Mouse (Mus musculus) ES-CJ7 (cell line): ENCODE measurements around the gene Runx1.

Experiments
- DNase-seq: peaks from one replicate; pipeline ENCODE4 v3.0.0; 2011; ENCODE audit warnings: low read depth, low spot score

The Runx1 gene

DNA sequence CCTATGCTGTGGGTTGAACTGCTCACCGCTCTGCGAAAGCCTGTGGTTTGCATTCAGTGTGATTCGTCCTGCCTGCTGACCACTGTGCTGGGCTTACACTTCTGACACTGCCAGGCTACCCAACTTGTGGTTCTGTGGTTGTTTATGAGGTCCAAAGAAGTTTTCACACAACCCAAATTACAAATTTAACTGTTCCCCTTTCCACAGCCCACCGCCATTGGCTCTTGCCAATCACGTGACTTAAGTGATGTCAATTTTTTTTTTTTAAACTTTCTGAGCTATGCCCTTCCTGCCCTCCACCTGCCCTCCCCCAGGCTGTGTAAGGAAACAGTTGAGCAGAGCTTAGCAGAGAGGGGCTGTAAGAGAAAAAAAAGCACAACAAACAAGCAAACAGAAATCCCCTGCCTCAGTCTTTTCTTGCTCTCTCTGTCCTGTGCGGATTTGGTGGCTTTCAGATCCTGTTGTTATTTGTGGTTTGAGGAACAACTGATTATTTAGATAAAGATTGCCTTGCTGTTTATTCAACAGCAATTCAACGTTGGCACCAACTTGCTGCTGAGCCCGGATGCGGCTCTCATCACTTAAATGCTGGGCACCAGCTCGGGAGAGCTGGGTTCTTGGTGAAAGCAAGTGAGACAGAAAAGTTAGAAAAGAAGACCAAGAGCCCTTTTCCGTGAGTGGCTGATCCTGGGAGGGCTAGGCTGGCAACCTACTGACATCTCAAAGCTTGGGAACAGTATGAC is at the start of gene Runx1:
Gene Runx1, minus strand, starts transcription at position 242 of the 743 bp plus-strand sequence.
- DNase-seq, result no peak

DNA sequence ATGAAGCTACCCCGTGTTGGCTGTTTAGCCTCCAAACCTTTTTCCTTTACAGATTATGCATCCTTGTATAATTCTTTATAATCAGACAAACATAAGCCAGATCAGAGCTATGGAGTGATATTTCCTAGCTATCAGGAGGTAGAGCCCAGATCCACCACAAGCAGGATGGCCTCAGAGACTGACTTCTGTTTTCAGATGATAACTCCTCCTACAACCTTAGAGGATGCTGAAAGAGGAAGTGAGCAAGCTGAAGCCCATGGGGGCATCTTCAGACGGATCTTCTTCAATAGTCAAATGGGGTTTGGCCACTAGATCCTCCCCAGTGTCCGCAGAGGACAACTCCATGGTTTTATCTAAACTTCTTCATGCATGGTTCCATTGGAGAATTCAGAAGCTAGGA is 48.1 kb upstream of the Runx1 start:
- DNase-seq, result no peak

DNA sequence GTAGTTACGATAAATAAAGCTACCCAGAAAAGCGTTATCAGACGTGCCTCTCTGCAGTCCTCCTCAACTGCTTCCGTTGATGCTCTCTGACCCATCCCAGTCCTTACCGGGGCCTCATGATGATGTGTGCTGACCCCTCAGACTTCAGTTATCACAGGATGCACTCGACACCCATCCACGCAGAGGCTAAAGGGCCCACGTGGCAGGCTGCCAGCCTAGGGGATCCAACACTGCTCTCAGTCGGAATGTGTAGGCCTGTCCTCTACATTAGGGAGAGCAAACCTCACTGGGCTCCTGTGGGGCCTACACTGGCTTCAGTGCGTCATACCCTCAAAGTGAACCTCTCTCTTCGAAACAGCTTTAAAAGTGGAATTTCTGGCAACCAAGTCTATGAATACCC is 45.8 kb upstream of the Runx1 start:
- DNase-seq, result no peak

DNA sequence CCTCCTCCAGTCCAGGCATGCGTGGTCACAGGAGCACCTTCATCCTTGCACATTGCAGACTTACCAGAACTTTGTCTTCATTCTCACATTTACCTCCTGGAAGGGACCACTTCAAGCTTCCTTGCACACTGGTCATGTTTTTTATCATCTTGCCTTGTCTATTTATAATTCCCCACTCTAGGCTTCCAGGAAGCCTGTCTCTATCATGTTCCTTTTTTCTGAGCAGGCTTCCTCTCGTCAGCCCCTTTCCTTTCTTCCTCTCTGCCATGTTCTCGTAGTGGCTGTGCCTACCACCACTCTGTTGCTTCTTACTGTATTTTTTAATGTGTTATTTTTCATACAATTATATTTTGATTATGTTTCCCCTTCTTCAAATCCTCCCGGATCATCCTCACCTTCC is 42.6 kb upstream of the Runx1 start:
- no peak for DNase-seq

DNA sequence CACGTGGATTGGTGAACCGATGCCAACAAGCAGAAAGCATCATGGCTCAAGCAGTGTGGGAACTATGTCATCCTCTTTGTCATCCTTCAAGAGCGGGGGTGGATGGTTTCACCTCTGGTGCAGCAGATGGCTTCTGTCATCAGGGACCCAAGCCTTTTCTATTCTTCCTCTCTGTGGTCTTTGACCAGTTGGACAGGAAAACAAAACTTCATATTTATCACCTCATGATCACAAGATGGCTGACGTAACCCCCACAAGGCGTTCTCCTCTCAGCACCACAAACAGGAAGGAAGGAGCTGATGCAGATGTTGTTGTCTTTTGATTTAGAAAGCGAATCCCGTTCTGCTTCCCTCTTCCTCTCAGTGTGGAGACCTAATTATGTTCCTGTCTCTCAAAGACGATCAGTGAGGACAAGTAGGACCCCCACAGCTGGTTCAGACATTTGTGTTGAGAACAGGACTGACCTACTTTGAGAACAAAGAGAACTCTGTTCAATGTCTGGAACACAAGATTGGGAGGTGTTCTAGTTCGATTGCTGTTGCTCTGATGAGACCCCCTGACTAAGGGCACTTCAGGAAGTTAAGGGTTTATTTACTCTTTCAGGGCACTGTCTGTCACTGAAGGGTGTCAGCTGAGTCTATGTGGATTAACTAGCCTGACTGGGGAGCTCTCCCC is 41.4 kb upstream of the Runx1 start:
- DNase-seq, result no peak

DNA sequence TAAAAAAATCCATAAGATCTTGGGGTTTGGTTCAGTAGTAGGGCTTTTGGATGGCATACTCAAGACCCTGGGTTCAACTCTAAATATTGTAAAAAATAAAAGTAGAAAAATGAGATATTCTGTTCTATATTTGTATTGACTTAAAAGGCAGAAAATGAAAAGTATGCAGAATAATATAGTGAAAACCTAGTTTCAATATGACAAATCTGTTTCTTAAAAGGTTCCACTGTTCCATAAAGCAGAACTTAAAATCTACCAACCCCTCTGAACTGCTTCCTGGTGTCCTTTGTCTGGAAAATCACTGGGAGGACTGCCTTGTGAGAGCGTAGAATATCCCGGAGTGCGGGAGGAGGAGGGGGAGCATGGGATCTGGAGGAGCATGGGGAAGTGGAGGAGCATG is 39.4 kb upstream of the Runx1 start:
- DNase-seq, result no peak

DNA sequence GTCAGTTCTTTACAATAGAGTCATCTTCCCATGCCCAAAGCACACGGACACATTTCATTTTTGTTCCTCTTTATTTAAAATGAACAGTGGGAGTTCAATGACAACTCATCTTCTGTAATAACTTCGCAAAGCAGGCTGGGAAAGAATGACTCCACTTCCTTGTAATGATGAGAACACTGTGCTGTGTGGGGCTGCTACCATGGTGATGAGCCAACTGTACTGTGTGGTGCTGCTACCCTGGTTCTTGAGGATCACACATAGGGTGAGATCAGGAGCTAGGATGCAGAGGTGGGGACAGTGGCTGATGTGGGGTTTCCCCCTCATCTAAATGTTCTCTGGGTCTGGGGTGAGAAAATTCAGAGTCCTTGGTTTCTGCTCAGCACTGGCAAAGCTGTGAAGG is 38.2 kb upstream of the Runx1 start:
- DNase-seq, result no peak

DNA sequence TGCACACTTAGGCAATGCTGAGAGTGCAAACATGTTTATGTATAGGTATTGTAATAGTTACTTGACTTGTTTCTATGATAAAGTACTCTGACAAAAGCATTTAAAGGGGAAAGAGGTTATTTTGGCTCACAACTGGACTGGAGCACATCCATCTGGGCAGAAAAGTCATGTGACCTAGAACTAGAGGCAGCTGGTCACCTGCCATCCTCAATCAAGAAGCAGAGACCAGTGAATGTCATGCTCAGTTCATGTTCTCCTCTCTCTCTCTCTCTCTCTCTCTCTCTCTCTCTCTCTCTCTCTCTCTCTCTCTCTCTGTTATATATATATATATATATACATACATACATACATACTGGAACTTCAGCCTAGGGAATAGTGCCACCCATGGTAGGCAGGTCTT is 37.2 kb upstream of the Runx1 start:
- no peak for DNase-seq

DNA sequence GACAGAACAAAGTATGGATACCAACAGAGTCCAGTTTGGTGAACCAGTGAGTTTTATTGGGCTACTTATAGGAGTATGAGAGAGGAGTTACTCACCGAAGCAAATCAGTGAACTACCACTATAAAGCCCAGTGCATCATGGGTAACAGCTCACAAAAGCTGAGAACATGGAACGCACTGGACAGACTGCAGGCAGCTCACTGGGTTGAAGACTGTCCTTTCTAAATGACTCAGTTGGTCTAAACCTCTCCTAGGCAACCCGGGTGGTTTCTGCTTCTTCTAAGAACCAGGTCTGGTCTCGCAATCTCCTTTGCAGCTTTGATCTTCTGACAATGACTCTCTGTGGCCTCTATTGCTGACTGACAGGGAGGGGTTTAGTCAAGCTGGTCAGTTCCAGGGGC is 36.5 kb upstream of the Runx1 start:
- no peak for DNase-seq

DNA sequence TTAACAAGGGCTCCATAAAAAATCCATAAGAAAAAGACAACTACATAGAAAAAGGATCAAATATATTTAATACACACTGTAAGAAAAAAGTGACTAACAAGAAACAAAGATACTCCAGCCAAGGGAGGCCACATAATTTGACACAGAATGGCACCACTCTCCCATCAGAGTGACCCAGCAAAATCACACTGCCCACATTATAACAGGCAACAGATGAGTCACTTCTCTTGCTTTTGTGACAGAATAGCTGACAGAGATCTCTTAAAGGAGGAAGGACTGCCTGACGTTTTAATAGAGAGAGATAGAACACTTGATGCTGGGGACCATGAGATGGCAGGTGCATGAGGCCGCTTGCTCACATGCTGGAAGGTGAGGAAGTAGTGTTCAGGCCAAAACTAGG is 35.6 kb upstream of the Runx1 start:
- no peak for DNase-seq

DNA sequence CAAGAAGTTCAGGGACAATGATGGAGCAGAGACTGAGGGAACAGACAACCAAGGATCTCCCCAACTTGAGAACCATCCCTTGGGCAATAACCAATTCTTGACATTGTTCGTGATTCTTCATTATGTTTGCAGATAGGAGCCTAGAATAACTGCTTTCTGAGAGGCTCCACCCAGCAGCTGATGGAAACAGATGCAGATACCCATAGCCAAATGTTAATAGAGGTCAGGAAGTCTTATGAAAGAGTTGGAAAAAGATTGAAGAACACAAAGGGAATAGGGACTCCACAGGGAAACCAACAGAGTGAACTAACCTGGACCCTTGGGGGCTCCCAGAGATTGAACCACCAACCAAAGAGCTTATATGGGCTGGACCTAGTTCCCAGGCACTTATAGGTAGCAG is 34.7 kb upstream of the Runx1 start:
- DNase-seq, result no peak

DNA sequence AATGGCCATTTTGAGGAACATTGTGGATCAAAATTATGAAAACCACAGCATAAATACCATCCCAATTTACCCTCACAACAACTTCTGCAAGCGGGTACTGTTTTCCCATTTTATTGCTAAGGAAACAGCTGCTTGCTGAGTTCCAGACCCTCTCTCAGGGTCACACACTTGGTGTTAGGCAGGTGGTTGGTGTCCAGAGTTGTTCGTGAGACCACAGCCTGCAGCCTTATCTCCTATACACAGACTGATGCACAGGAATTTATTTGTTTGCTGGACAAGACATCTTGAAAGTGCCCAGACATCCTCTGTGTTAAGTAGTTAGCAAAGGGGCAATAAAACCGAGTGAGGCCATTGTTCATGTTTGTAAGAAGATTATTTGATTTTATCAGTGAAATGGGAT is 30.8 kb upstream of the Runx1 start:
- DNase-seq, result no peak

DNA sequence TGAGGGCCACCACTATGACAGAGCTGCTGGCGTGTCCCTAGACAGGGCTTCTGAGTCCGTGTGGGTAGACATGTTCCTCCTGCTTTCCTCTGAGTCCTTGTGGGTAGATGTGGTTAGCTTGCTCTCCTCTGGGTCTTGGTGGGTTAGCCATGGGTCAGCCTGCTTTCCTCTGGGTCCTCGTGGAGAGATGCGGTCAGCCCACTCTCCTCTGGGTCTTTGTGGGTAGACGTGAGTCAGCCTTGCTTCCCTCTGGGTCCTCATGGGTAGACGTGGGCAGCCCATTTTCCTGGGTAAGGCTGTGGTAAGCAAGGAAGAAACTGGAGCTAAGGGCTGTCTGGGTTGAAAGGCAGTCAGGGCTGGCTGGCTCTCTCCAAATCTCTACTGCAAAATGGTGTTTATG is 26.3 kb upstream of the Runx1 start:
- DNase-seq, result no peak

DNA sequence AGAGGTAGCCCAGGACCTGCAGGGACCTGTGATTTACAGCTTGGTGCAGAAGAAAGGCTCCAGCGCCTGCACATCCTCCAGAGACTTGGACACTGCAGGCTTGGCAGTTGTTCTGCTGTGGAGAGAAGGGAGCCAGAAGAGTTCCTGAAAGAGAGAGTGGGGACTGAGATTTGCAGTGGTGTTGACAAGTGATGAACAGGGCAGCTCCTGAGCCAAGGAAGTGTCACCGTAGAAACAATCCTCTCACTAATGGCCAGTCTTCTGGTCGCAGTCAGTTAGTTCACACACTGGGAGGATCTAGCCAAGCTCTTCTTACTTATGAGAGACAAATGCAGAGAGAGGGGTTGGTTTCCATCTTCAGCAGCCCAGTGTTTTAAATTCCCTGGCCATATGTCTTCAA is 24.5 kb upstream of the Runx1 start:
- no peak for DNase-seq

DNA sequence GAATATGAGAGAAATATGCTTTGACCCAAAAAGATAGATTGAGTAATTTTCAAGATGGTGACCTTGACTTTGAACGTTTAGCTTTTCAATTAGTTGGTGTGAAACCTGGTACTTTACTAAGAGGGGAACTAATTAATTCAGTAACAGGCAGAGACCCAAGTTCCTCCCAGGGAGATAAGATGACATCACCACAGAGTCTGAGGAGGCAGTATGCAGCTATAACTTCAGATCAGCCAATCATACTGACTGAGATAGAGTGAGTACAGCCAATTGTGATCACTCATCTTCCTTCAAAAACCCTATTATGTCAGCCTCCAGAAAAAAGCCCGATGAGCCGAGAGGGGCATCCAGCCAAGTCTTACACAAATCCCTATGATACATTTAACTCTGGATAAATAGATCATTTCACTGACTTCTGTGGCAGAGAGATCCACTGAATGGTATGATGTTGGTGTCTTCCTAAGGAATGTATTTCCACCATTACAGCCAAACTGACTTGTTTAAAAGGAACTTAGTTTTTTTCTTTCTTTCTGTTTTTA is 21.9 kb upstream of the Runx1 start:
- DNase-seq, result no peak

DNA sequence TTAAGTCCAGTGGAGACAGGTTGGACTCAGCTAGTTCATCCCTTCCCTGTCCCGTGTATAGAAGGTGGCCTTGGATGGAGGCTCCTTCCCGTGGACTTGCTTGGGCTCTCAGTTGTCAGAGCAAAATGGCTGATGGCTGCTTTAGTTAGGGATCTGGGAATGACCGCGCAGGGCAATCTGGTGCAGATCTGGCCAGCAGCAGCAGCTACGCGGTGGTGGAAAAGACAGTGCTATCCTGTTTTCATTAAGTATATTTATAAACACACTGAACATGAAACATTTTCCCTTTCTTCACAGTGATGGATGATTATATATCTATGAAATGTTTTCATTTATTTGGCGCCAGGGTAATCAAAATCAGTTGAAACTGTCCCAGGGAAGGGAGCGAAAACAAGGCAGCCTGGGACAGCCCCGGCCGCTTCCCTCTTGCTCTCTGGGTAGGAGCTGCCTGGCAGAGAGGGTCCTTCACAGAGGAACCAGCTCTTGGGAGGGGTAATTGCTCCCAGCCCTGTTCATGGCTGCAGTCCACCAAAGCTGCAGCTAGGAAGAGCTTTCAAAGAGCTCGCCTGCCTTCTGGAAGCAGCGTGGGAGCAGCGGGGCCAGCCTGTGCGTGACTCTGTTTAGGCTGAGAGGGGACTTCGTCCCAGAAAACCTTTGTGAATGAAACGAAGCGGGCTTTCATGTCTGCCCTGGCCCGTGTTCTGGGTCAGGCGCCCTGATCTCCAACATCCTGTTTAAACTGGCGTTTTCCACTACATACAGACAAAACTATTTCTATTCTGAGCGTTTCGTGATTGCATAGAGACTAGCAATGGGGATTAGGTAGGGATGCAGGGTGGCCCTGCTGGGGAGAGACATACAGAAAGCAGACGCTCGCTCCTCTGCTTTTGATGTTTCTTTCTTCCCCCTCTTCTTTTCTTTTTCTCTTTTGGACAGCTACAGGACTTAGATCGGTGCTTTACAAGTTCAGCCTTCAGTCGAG is 19.6 kb upstream of the Runx1 start:
- DNase-seq, result no peak

DNA sequence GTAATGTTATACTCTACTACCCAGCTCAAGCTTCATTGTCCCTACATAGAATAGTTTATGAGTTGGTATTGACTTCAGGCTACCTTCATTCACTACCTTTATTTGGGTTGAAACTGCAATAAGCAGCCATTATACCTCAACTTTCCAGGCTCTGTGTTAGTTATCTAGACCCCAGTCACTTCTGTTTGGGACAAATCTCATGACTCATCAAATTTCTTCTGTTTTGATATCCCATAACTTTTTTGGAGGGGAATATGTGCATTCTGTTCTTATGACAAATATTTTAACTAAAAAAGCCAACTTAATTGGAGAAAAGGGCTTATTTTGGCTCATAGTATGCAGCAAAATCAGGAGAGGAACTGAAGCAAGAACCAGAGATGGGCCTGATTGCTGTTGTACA is 12.8 kb upstream of the Runx1 start:
- DNase-seq, result no peak

DNA sequence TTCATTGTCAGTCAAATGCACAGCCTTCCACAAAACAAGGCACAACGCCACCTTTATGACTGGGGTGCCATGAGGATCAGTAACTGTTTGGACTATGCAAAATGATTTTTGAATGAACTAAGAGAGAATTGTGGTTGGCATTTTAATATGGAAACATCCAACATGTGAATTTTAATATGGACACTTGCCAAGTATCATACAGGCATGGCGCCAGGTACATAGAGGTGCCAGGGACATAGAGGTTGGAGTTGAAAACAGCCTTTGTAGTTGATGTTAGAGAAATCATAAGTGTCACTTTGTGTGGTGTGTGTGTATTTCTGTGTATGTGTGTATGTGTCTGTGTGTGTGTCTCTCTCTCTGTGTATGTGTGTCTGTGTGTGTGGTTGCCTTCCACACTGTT is 5.4 kb upstream of the Runx1 start:
- DNase-seq, result no peak

DNA sequence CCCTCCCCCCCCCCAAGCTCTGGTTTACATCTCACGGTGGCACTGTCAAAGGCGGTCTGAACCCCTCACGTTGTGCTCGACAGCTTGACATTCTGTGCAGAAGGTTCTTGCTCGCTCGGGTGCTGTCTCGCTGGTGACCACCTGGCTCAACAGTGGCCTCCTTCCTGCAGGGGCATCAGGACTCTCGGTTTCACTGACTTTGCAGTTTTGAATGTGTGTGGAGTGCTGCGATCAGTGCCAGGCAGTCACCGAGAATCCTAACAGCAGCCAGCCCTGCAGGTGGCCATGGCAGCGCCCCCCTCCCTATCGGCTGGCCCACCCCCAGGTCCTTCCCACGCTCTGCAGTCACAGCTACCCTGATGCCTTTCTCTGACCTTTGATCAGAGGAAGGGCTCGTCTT is 4.5 kb upstream of the Runx1 start:
- no peak for DNase-seq

DNA sequence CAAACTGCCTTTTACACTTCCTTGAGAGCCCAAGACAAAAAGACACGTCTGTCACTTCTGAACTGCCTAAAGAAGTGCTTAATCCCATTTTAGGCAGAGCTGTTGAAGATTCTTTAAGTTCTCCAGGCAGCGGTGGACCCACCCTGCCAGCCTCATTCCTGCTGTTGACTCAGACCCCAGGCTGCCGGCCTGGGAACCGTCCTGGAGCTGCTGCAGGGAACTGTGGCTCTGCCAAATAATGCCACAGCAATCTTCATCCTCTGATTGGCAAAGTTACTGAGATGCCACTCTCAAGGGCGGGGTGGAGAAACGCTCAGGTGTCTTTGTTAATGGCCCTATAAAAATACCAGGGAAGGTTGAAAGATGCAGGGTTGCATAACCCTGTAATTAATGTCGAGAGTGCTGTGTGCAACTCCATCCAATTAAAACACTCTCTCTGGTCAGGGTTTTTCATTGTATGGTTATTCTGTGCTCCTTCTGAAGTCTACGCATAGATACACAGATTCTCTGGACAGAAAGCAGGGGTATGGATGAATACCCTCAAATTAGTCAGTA is 2.4 kb upstream of the Runx1 start:
- no peak for DNase-seq

DNA sequence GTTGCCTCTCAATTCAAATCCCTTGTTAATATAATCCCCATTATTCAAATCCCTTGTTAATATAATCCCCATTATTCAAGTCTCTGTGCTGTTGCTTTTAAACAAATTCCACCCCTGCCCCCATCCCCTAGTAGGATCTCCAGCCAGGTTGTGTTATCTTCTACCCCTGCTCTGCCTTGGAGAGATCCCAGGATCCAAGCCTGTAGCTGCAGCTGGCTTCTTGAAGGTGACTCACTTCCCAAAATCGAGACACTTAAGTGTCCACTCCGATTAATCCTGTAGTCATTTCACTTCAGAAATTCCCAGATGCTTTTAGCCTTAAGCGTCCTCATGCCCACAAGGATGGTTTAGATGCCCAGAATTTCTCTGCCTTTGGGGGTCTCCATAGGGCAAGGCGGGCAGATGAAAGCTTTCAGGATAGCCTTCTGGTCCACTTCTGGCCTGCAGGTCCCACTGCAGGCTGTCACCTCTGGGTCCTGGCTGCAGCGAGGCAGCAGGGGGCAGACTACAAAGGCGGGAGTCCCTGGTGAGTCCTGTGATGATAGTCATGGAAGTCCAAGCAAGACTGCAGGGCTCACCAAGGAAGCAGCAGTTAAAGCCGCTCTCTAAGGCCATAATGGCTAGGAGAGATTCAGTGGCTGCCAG is 1.8 kb upstream of the Runx1 start:
- DNase-seq, result no peak
